Mouse (Mus musculus) intestine, embryonic 14.5 days (tissue): ENCODE data around the gene Copb2. TPM values are rescaled to one million over a fixed set of nuclear protein-coding genes. Genes with fewer than 3 reads are reported as not detected.

Experiments used
- ATAC-seq: fragments of 200-750 bp; cut with Nextera tagmentation; replicated peaks from 2 replicates; pipeline ENCODE4 v1.8.0; 2017; ENCODE audit warnings: low read depth, moderate number of reproducible peaks, moderate TSS enrichment, moderate library complexity; ENCODE audit not compliant: low FRiP score, low TSS enrichment
- DNase-seq: peaks from one replicate; pipeline ENCODE4 v3.0.0-alpha.2; 2018; ENCODE audit warnings: low spot score
- H3K27ac ChIP-seq: fragments of 300-500 bp; sonication (generic); 2 replicates; pipeline ENCODE4 v1.5.1; 2014; ENCODE audit warnings: low read depth, mild to moderate bottlenecking, control low read depth
- H3K27me3 ChIP-seq: fragments of 300-500 bp; sonication (generic); replicated peaks from 2 replicates; pipeline ENCODE4 v1.6.1; 2014; ENCODE audit warnings: low read length, control low read depth; ENCODE audit not compliant: control insufficient read depth, insufficient read depth
- H3K36me3 ChIP-seq: fragments of 300-500 bp; sonication (generic); 2 replicates; pipeline ENCODE4 v1.6.1; 2014; ENCODE audit warnings: low read length, control low read depth; ENCODE audit not compliant: control insufficient read depth, insufficient read depth
- H3K4me1 ChIP-seq: fragments of 300-500 bp; sonication (generic); replicated peaks from 2 replicates; pipeline ENCODE4 v1.6.1; 2014; ENCODE audit warnings: low read length, control low read depth, mixed read lengths; ENCODE audit not compliant: control insufficient read depth, insufficient read depth
- H3K4me2 ChIP-seq: fragments of 300-500 bp; sonication (generic); 2 replicates; pipeline ENCODE4 v1.6.1; 2014; ENCODE audit warnings: low read length
- H3K4me3 ChIP-seq: fragments of 300-500 bp; sonication (generic); 2 replicates; pipeline ENCODE4 v1.5.1; 2014; ENCODE audit warnings: low read depth, low read length, control low read depth, mixed read lengths
- H3K9ac ChIP-seq: fragments of 300-500 bp; sonication (generic); 2 replicates; pipeline ENCODE4 v1.6.1; 2014; ENCODE audit warnings: mild to moderate bottlenecking, low read length
- H3K9me3 ChIP-seq: fragments of 300-500 bp; sonication (generic); 2 replicates; pipeline ENCODE4 v1.6.1; 2016; ENCODE audit warnings: low read length, control low read depth; ENCODE audit not compliant: control insufficient read depth
- WGBS: fragments of 180-500 bp; shearing (Covaris S2); extraction: QIAGEN DNeasy Blood & Tissue Kit; methylation state at CpG from one replicate; pipeline ENCODE4 v1.1.7; 2014; 5-methylcytosine and 5-hydroxymethylcytosine counted together
- polyA plus RNA-seq: library from polyadenylated mRNA; unstranded; fragments of >200 nt; fragmentation: Nextera tagmentation; extraction: Ambion mirVana; gene quantifications from 2 replicates; pipeline ENCODE4 v1.2.1, GENCODE M21; 2014

The Copb2 gene
- polyA plus RNA-seq, 1 experiment from 2014 or later: 157 TPM

GRCm38 (mm10) chr9:98604896-98605295 lies 41.4 kb downstream of the Copb2 start:
- Histone ChIP-seq H3K4me3 (no peak overlapping the region), H3K27me3 (no peaks in the 10 kb centered on the region), H3K4me2 (no peak overlapping the region), H3K36me3 (no peaks in the 10 kb centered on the region), H3K4me1 (peaks cover 10% of the 10 kb centered on the region; the same call in 1 of the 2 replicates), H3K9ac (no peak overlapping the region), H3K27ac (no peak overlapping the region), H3K9me3 (no peaks in the 10 kb centered on the region)
- 70% methylated on average over 4 of the region's 4 CpGs for WGBS
- no peak for DNase-seq
- no peak for ATAC-seq

DNA sequence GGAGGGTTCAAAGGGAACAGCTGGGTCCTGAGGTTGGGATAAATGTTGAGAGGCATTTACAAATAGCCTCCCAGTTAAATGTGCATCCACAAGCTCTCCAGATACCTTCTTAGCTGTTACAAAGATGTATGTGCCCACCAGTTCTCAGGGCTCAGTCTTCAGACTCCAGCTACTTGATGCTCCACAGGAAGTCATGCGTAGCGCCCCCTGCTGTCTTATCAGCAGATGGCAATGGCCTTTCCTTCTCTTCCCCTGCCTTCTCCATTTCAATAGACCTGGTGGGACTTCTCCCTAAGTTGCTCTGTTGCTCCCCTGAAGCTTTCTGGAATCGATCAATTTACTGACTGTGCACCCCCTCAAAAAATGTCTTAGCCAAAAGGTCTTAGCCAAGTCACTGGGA lies 65.0 kb downstream of the Copb2 start:
- Histone ChIP-seq H3K4me1 (no peaks in the 10 kb centered on the region), H3K36me3 (no peaks in the 10 kb centered on the region), H3K27me3 (no peaks in the 10 kb centered on the region), H3K9me3 (no peaks in the 10 kb centered on the region), H3K9ac (no peak overlapping the region), H3K4me3 (no peak overlapping the region), H3K4me2 (no peak overlapping the region), H3K27ac (no peak overlapping the region)
- ATAC-seq: no peak
- 58% methylated on average over 3 of the region's 3 CpGs for WGBS
- no peak for DNase-seq

- Histone ChIP-seq H3K27ac (no peak overlapping the region), H3K9me3 (no peaks in the 10 kb centered on the region), H3K4me2 (no peak overlapping the region), H3K4me1 (no peaks in the 10 kb centered on the region), H3K27me3 (no peaks in the 10 kb centered on the region), H3K4me3 (no peak overlapping the region), H3K36me3 (no peaks in the 10 kb centered on the region), H3K9ac (no peak overlapping the region)
- no peak for DNase-seq
- ATAC-seq: no peak
- WGBS: 67% methylated on average over 13 of the region's 13 CpGs
Observed at GRCm38 (mm10) chr9:98633287-98634162, 70.0 kb downstream of the Copb2 start.

Other genes starting within 250 kb of the Copb2 start
- 105 and 109 TPM in 2 replicates for gene Rbp1, start 140.8 kb upstream of the Copb2 start, polyA plus RNA-seq
- 4.3 and 8.4 TPM in 2 replicates for gene Rbp2, start 77.6 kb upstream of the Copb2 start, polyA plus RNA-seq
- gene Mrps22, start 37.9 kb downstream of the Copb2 start, polyA plus RNA-seq: 57.6 and 58.1 TPM in 2 replicates